In genomic region chr12:12356048-12356447, GRCm38 (mm10) we compare ENCODE assay signal across 11 mouse cellular contexts.
DNase-seq lines count a peak whose midpoint lies in the region; ATAC-seq and TF ChIP-seq lines count a peak whose summit lies in the region.
"Had no signal": no experiment of that assay in that cellular context is flagged by ENCODE, and none has a peak within 500 bp of the region (broad histone marks: within the 10 kb centered on the region; RNA-seq: fewer than 3 reads in every experiment).

No protein-coding gene starts in this region.

- no peak overlapping the region for H3K4me3 ChIP-seq in heart, embryonic 11.5 days (ENCODE audit: low read depth, low read length)
- H3K4me3 ChIP-seq: liver, embryonic 12.5 days had no signal

- intact Hi-C loops in heart, postnatal 36 days (cut with DNase I): no loop called here
- intact Hi-C loops in left cerebral cortex, postnatal 4 days (cut with DNase I): no loop called here
- intact Hi-C loops in left cerebral cortex, postnatal 10 days (cut with DNase I): no loop called here

- TF ChIP-seq CTCF in brain, embryonic 14.5 days (IDR thresholded peaks at IDR 0.05; ENCODE audit: borderline replicate concordance, extremely low read depth, insufficient read depth, insufficient read length): no peak

- H3K4me2 ChIP-seq in heart, embryonic 11.5 days: peak overlapping the region; percentile 44
- H3K4me2 ChIP-seq: liver, embryonic 12.5 days had no signal

- ATAC-seq in heart, embryonic 11.5 days (replicated peaks; ENCODE audit: insufficient number of reproducible peaks, low FRiP score, low TSS enrichment): no peak
- ATAC-seq: liver, embryonic 12.5 days had no signal

- WGBS in heart, embryonic 11.5 days (ENCODE audit: insufficient replicate concordance): 26% methylated on average over 9 of the region's 9 CpGs

- no peaks in the 10 kb centered on the region for H3K9me3 ChIP-seq in heart, embryonic 11.5 days (replicated peaks; ENCODE audit: control insufficient read depth, low read length)
- H3K9me3 ChIP-seq: liver, embryonic 12.5 days had no signal

- H3K27ac ChIP-seq in heart, embryonic 11.5 days (ENCODE audit: low read depth, low read length): peak overlapping the region; percentile 83
- H3K27ac ChIP-seq: liver, embryonic 12.5 days; macrophage had no signal

- no peak for DNase-seq in heart, postnatal 36 days
- DNase-seq in left cerebral cortex, postnatal 4 days: peak; percentile 5
- DNase-seq in left cerebral cortex, postnatal 10 days (ENCODE audit: extremely low spot score in 1 of 2, low spot score in 2 of 2): no peak
- DNase-seq in brain, embryonic 14.5 days (ENCODE audit: low read depth): peak; percentile 19
- DNase-seq in cerebellum, postnatal 10 days: peak; percentile 10 to 11
- no peak for DNase-seq in kidney, adult 9 months
- DNase-seq: kidney, adult 18-20 months; kidney, postnatal 36 days had no signal

- peaks cover 28% of the 10 kb centered on the region for H3K4me1 ChIP-seq in heart, embryonic 11.5 days (ENCODE audit: control insufficient read depth, insufficient read depth, low read length)

- H3K27me3 ChIP-seq in heart, embryonic 11.5 days (ENCODE audit: control insufficient read depth, insufficient read depth, low read length): no peaks in the 10 kb centered on the region
- H3K27me3 ChIP-seq: liver, embryonic 12.5 days had no signal

- 0 out of 2 replicates have a peak, but pooled peaks cover 2% of the 10 kb centered on the region for H3K36me3 ChIP-seq in heart, embryonic 11.5 days (ENCODE audit: control insufficient read depth, insufficient read depth, low read length)
- H3K36me3 ChIP-seq: liver, embryonic 12.5 days had no signal

- no peak for TF ChIP-seq POLR2A in brain, embryonic 14.5 days (IDR thresholded peaks at IDR 0.05; ENCODE audit: borderline replicate concordance, extremely low read depth, insufficient read depth, insufficient read length, poor library complexity, severe bottlenecking)

- H3K9ac ChIP-seq in heart, embryonic 11.5 days (ENCODE audit: low read depth, low read length): no peak overlapping the region
- H3K9ac ChIP-seq: liver, embryonic 12.5 days had no signal

Comparison
In these comparisons a context has a peak if more than half of its experiments do, and no peak if none do; other contexts are left out.
1. DNase-seq: peak in left cerebral cortex, postnatal 4 days (single experiment), brain, embryonic 14.5 days (single experiment) and cerebellum, postnatal 10 days (2 of 2); none in heart, postnatal 36 days (0 of 2), left cerebral cortex, postnatal 10 days (0 of 2) and kidney, adult 9 months (single experiment).